Mouse (Mus musculus) midbrain, embryonic 11.5 days (tissue): ENCODE data around the gene Sfrp4. TPM values are rescaled to one million over a fixed set of nuclear protein-coding genes. Genes with fewer than 3 reads are reported as not detected.
A peak's percentile ranks its signal among the peaks of the same experiment; 100 is the strongest.

Experiments used
- ATAC-seq: fragments of 200-750 bp; cut with Nextera tagmentation; 2 replicates; pipeline ENCODE4 v1.8.0; 2017; ENCODE audit warnings: moderate TSS enrichment, moderate library complexity; ENCODE audit not compliant: low FRiP score
- DNase-seq: peaks from one replicate; pipeline ENCODE4 v3.0.0; 2015; ENCODE audit warnings: low spot score; ENCODE audit errors: missing footprints
- H3K27ac ChIP-seq: fragments of 300-500 bp; sonication (generic); 2 replicates; pipeline ENCODE4 v1.5.1; 2014; ENCODE audit warnings: low read depth, low read length
- H3K27me3 ChIP-seq: fragments of 300-500 bp; sonication (generic); 2 replicates; pipeline ENCODE4 v1.6.1; 2014; ENCODE audit warnings: mild to moderate bottlenecking, low read length, moderate library complexity, mixed read lengths; ENCODE audit not compliant: control insufficient read depth, insufficient read depth
- H3K36me3 ChIP-seq: fragments of 300-500 bp; sonication (generic); 2 replicates; pipeline ENCODE4 v1.6.1; 2014; ENCODE audit warnings: mild to moderate bottlenecking, low read length, moderate library complexity, mixed read lengths; ENCODE audit not compliant: control insufficient read depth, insufficient read depth
- H3K4me1 ChIP-seq: fragments of 300-500 bp; sonication (generic); 2 replicates; pipeline ENCODE4 v1.6.1; 2014; ENCODE audit warnings: low read length; ENCODE audit not compliant: control insufficient read depth, insufficient read depth
- H3K4me2 ChIP-seq: fragments of 300-500 bp; sonication (generic); 2 replicates; pipeline ENCODE4 v1.6.1; 2014; ENCODE audit warnings: mild to moderate bottlenecking, moderate library complexity
- H3K4me3 ChIP-seq: fragments of 300-500 bp; sonication (generic); 2 replicates; pipeline ENCODE4 v1.5.1; 2014; ENCODE audit warnings: low read depth, low read length
- H3K9ac ChIP-seq: fragments of 300-500 bp; sonication (generic); 2 replicates; pipeline ENCODE4 v1.6.1; 2014; ENCODE audit warnings: low read length
- H3K9me3 ChIP-seq: fragments of 300-500 bp; sonication (generic); 2 replicates; pipeline ENCODE4 v1.6.1; 2016; ENCODE audit warnings: low read length; ENCODE audit not compliant: control insufficient read depth
- WGBS: fragments of 180-500 bp; shearing (Covaris S2); extraction: QIAGEN DNeasy Blood & Tissue Kit; methylation state at CpG from one replicate; pipeline ENCODE4 v1.1.7; 2014; 5-methylcytosine and 5-hydroxymethylcytosine counted together
- polyA plus RNA-seq: library from polyadenylated mRNA; unstranded; fragments of >200 nt; fragmentation: Nextera tagmentation; extraction: Ambion mirVana; gene quantifications from 2 replicates; pipeline ENCODE4 v1.2.1, GENCODE M21; 2014

Gene Sfrp4
- polyA plus RNA-seq, 1 experiment from 2014 or later: 3.6 TPM

GRCm38 (mm10) chr13:19624632-19625320, 1.9 kb downstream of the Sfrp4 start:
- Histone ChIP-seq H3K36me3 (no peaks in the 10 kb centered on the region), H3K4me3 (no peak overlapping the region), H3K4me1 (peaks cover 13% of the 10 kb centered on the region), H3K27me3 (peaks cover 5% of the 10 kb centered on the region; the same call in 1 of the 2 replicates), H3K4me2 (no peak overlapping the region), H3K27ac (no peak overlapping the region), H3K9me3 (no peaks in the 10 kb centered on the region), H3K9ac (no peak overlapping the region)
- DNase-seq (peak; percentile 69), ATAC-seq (no peak)
- WGBS: 91% methylated on average over 11 of the region's 11 CpGs

DNA sequence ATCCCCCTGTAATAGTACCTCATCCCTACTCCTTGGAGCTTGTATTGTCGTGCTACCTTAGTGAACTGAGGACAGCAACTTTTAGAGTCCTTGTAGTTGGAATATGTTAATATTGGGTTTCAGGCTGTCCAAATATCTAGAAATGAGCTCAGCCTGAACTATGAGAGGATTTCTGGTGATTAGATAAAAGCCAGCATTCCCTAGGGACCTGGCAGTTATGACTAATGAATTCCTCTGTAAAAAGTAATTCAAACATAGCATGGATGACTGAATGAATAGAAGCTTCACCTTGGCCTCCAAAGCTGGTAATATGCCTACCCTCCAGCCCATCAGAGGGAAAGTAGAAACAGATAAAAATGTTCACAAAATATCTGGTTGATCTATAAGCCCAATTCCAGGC, 3.6 kb downstream of the Sfrp4 start:
- WGBS: 71% methylated on average over 1 of the region's 1 CpGs
- peak; percentile 14 for DNase-seq
- no peak overlapping the region for H3K27ac ChIP-seq
- H3K4me1 ChIP-seq: peaks cover 13% of the 10 kb centered on the region
- H3K9ac ChIP-seq: no peak overlapping the region
- H3K4me2 ChIP-seq: no peak overlapping the region
- ATAC-seq: no peak
- H3K9me3 ChIP-seq: no peaks in the 10 kb centered on the region
- H3K27me3 ChIP-seq: peaks cover 5% of the 10 kb centered on the region; the same call in 1 of the 2 replicates
- no peak overlapping the region for H3K4me3 ChIP-seq
- no peaks in the 10 kb centered on the region for H3K36me3 ChIP-seq

GRCm38 (mm10) chr13:19630768-19631709, 8.1 kb downstream of the Sfrp4 start:
- H3K9me3 ChIP-seq: no peaks in the 10 kb centered on the region
- WGBS: 93% methylated on average over 5 of the region's 5 CpGs
- no peaks in the 10 kb centered on the region for H3K4me1 ChIP-seq
- DNase-seq (no peak), ATAC-seq (no peak)
- H3K4me2 ChIP-seq: no peak overlapping the region
- H3K9ac ChIP-seq: no peak overlapping the region
- no peak overlapping the region for H3K4me3 ChIP-seq
- H3K27me3 ChIP-seq: no peaks in the 10 kb centered on the region
- H3K27ac ChIP-seq: no peak overlapping the region
- H3K36me3 ChIP-seq: no peaks in the 10 kb centered on the region

DNA sequence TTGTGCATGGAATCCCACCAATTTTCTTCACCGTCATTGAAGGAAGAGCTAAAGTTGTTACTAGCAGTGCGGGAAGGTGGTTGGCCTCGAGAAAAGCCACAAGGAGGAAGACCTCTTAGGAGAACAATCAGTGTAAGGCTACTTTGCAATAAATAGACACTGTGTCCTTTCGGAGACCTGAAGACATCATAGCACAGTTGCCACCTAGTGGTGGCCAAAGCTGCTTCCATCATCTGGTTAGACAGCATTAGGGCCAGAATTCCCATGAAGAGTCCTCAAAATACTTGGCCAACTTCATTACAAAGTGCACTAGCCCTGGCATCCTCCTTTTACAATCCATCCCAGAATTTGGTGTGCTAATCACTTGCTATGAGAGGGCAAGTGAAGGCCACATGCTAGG, 13.2 kb downstream of the Sfrp4 start:
- no peaks in the 10 kb centered on the region for H3K4me1 ChIP-seq
- no peak for ATAC-seq
- H3K9me3 ChIP-seq: no peaks in the 10 kb centered on the region
- no peak overlapping the region for H3K9ac ChIP-seq
- no peak overlapping the region for H3K4me2 ChIP-seq
- no peaks in the 10 kb centered on the region for H3K36me3 ChIP-seq
- H3K4me3 ChIP-seq: no peak overlapping the region
- 80% methylated on average over 4 of the region's 4 CpGs for WGBS
- H3K27ac ChIP-seq: no peak overlapping the region
- no peaks in the 10 kb centered on the region for H3K27me3 ChIP-seq
- no peak for DNase-seq

DNA sequence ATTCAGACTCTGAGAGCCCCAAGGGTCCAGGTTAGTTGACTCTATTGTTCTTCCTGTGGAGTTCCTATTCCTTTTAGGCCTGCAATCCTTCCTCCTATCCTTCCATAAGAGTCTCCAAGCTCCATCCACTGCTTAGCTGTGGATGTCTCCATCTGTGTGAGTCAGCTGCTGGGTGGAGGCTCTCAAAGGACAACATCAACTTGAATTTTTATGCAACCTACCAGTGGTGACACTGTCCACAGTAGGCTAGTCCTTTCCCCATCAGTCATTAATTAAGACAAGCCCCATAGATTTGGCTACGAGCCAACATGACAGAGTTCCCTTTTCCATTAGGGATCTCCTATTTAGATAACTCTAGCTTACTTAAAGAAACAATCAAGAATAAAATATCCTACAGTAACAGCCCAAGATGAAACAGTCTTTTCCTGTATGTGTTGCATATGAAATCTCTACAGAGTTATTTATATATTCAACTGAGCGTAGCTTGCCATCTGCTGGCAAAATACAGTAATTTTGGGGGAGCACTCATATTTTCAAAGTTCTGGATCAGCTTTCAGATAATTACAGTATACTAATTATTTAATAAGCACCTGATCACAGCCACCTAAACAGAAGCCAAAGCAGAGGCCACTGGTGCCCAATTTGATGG, 17.4 kb downstream of the Sfrp4 start:
- ATAC-seq (no peak), DNase-seq (no peak)
- no peaks in the 10 kb centered on the region for H3K36me3 ChIP-seq
- H3K27me3 ChIP-seq: no peaks in the 10 kb centered on the region
- H3K4me1 ChIP-seq: no peaks in the 10 kb centered on the region
- no peak overlapping the region for H3K9ac ChIP-seq
- no peak overlapping the region for H3K27ac ChIP-seq
- no peaks in the 10 kb centered on the region for H3K9me3 ChIP-seq
- H3K4me2 ChIP-seq: no peak overlapping the region
- WGBS: 95% methylated on average over 2 of the region's 2 CpGs
- H3K4me3 ChIP-seq: no peak overlapping the region

- Histone ChIP-seq H3K4me2 (no peak overlapping the region), H3K36me3 (no peaks in the 10 kb centered on the region), H3K4me3 (no peak overlapping the region), H3K4me1 (no peaks in the 10 kb centered on the region), H3K9me3 (no peaks in the 10 kb centered on the region), H3K9ac (no peak overlapping the region), H3K27ac (no peak overlapping the region), H3K27me3 (no peaks in the 10 kb centered on the region)
- ATAC-seq (no peak), DNase-seq (no peak)
- 93% methylated on average over 1 of the region's 1 CpGs for WGBS
Measured at GRCm38 (mm10) chr13:19643519-19643918, 20.6 kb downstream of the Sfrp4 start.

DNA sequence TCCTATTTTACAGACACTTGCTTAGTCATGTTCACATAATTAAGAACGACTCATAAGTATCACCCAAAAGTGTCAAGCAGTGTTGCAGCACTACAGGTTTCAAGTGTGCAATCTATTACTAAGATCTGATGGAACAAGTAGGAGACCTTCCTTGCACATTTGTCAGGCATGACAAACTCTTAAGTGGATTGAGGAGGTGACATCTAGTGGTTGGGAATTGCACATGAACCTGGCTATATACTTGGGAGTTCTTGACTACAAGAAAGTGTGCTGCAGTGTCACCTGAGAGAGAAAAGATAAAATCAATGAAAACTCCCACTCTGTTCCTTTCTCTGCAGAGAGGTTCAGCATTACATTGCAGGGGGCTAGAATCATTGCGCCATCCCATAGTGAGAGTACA, 21.3 kb downstream of the Sfrp4 start:
- Histone ChIP-seq H3K27me3 (no peaks in the 10 kb centered on the region), H3K9ac (no peak overlapping the region), H3K36me3 (no peaks in the 10 kb centered on the region), H3K9me3 (no peaks in the 10 kb centered on the region), H3K4me2 (no peak overlapping the region), H3K4me1 (no peaks in the 10 kb centered on the region), H3K4me3 (no peak overlapping the region), H3K27ac (no peak overlapping the region)
- ATAC-seq (no peak), DNase-seq (no peak)
- 80% methylated on average over 2 of the region's 2 CpGs for WGBS

GRCm38 (mm10) chr13:19649824-19650223, 26.9 kb downstream of the Sfrp4 start:
- ATAC-seq: no peak
- no peak overlapping the region for H3K27ac ChIP-seq
- 88% methylated on average over 2 of the region's 2 CpGs for WGBS
- H3K27me3 ChIP-seq: no peaks in the 10 kb centered on the region
- H3K4me3 ChIP-seq: no peak overlapping the region
- H3K9ac ChIP-seq: no peak overlapping the region
- no peaks in the 10 kb centered on the region for H3K36me3 ChIP-seq
- DNase-seq: no peak
- H3K9me3 ChIP-seq: no peaks in the 10 kb centered on the region
- no peak overlapping the region for H3K4me2 ChIP-seq
- H3K4me1 ChIP-seq: no peaks in the 10 kb centered on the region

DNA sequence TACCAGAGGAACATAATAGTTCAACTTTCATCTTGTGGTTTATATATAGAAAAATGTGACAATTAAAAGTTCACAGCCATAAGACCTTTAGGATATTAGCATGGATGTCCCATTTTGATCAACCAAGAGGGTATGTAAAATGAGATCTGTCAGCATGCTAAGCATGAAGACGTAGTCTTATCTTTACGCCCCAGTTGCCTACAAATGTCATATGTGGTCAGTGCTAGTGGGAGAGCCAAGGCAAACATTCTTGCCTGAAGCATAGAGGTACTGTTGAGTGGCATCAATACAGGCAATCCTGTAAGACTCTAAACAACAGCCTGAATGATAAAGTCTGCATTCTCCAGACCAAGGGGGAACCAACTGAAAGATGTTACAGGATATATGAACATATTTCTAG, 29.5 kb downstream of the Sfrp4 start:
- ATAC-seq (no peak), DNase-seq (no peak)
- Histone ChIP-seq H3K9ac (no peak overlapping the region), H3K4me2 (no peak overlapping the region), H3K4me1 (no peaks in the 10 kb centered on the region), H3K27me3 (no peaks in the 10 kb centered on the region), H3K9me3 (no peaks in the 10 kb centered on the region), H3K27ac (no peak overlapping the region), H3K36me3 (no peaks in the 10 kb centered on the region), H3K4me3 (no peak overlapping the region)
- 88% methylated on average over 2 of the region's 2 CpGs for WGBS
